Mouse (Mus musculus): ENCODE measurements at regions not wholly inside any gene's neighbourhood (a gene's known extent, or its start where the extent isn't known, plus 50 kb on each side); places are given as distances from the start of the nearest gene placed in this dataset.

DNA sequence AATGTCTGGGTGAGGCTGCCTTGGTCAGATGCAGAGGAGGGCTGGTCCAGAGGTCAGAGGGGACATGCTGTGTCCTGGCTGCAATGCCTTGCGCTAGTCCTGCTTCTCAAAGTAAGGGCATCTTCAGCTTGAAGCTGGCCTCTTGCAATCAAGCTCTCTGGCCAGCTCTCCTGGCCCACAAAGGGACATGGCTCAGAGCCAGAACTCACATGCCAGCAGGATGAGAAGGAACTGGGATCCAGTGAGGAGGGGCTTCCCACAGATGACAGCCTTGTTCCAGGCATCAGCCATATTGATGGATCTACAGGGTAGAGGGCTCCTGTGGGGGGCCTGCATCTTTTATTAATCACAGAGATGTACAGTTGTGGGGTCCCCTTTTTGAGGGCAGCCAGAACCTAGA, 445.1 kb upstream of the Mgmt start:
- TF ChIP-seq MYOG (IDR thresholded peaks at IDR 0.05; ENCODE audit: control insufficient read depth, extremely low read depth, insufficient read length) (no peak), USF1 (IDR thresholded peaks at IDR 0.05; ENCODE audit: low read depth) (no peak), CTCF (IDR thresholded peaks at IDR 0.05; ENCODE audit: control insufficient read depth, insufficient read depth, insufficient read length) (no peak), MAX (IDR thresholded peaks at IDR 0.05) (no peak), FOSL1 (IDR thresholded peaks at IDR 0.05; ENCODE audit: insufficient read depth, low read length, poor library complexity, severe bottlenecking) (no peak), CEBPB (IDR thresholded peaks at IDR 0.05; ENCODE audit: low read depth) (no peak), MYOD1 (IDR thresholded peaks at IDR 0.05; ENCODE audit: control insufficient read depth, insufficient read length, low read depth) (no peak)
- H3K4me3 ChIP-seq (ENCODE audit: insufficient read depth, poor library complexity, severe bottlenecking), result no peak overlapping the region
- no peaks in the 10 kb centered on the region for H3K79me2 ChIP-seq (ENCODE audit: control insufficient read depth, insufficient read depth)

DNA sequence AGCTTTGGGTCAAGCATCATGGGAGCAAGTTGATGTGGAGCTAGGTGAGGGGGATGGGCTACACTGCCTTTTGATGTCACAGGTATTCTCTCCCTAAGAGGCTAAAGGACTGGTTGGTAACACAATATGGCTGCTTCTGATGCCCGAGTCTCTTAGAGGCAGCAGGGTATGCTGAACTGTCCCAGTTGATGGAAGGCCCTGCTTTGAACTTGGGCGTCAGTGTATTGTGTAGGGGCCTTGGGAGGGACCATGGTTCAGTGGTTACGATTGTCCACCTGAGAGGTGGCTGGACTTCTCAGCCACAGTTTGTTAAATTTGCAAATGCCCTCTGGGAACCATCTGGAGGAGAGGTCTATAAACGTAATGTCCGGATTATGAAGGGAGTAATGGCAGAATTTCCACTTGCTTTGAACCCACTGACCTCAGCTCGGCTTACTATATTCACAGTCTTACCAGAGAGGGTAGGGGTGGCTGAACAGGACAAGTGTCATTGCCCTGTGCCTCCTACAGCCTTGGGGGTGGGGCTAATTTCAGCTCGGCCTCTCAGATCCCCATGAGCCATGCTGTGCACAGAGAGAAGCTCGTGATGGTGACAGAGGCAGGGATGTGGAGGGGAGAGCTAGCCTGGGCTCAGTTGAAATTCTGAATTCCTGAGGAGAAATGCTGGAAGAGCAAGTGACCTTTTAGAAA, 442.6 kb upstream of the Mgmt start:
- H3K79me2 ChIP-seq (ENCODE audit: control insufficient read depth, insufficient read depth), result no peaks in the 10 kb centered on the region
- no peaks in the 10 kb centered on the region for H3K79me3 ChIP-seq (ENCODE audit: low read depth)
- H3ac ChIP-seq (ENCODE audit: control insufficient read depth, insufficient read length, low read depth), result no peak overlapping the region
- no peaks in the 10 kb centered on the region for H3K36me3 ChIP-seq (ENCODE audit: control insufficient read depth, insufficient read depth)
- no peak overlapping the region for H3K4me3 ChIP-seq (ENCODE audit: insufficient read depth, poor library complexity, severe bottlenecking)
- no peaks in the 10 kb centered on the region for H3K27me3 ChIP-seq (ENCODE audit: control insufficient read depth, insufficient read depth, insufficient read length)
- TF ChIP-seq CTCF (IDR thresholded peaks at IDR 0.05; ENCODE audit: control insufficient read depth, insufficient read depth, insufficient read length) (no peak), MAX (IDR thresholded peaks at IDR 0.05) (no peak), CEBPB (IDR thresholded peaks at IDR 0.05; ENCODE audit: low read depth) (no peak), MYOG (IDR thresholded peaks at IDR 0.05; ENCODE audit: control insufficient read depth, extremely low read depth, insufficient read length) (no peak), MYOD1 (IDR thresholded peaks at IDR 0.05; ENCODE audit: control insufficient read depth, insufficient read length, low read depth) (no peak)

More for the DNA sequence above, 445.1 kb upstream of the Mgmt start:
- Histone ChIP-seq H3ac (ENCODE audit: control insufficient read depth, insufficient read length, low read depth) (no peak overlapping the region), H3K79me3 (ENCODE audit: low read depth) (no peaks in the 10 kb centered on the region), H3K36me3 (ENCODE audit: control insufficient read depth, insufficient read depth) (no peaks in the 10 kb centered on the region), H3K27me3 (ENCODE audit: control insufficient read depth, insufficient read depth, insufficient read length) (no peaks in the 10 kb centered on the region)

DNA sequence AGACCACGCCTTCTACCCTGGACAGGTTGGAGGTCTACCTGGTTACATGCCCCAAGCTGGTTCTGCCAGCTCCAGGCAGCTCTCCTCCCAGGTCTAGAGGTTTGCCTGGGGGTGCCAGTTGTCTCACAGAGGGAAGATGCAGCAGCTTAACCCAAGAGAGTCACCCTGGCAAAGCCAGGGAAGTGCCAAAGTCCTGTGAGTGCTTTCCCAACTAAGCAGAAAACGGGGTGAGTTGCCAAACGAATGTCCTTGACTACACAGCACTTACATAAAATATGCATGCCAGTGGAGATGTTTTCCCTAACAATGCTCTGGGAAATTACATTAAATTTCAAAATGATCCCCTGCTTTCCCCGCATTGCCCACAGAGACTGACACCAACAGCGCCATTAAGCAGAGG, 441.9 kb upstream of the Mgmt start:
- H3K36me3 ChIP-seq (ENCODE audit: control insufficient read depth, insufficient read depth), result no peaks in the 10 kb centered on the region
- H3K27me3 ChIP-seq (ENCODE audit: control insufficient read depth, insufficient read depth, insufficient read length), result no peaks in the 10 kb centered on the region
- TF ChIP-seq CTCF (IDR thresholded peaks at IDR 0.05; ENCODE audit: control insufficient read depth, insufficient read depth, insufficient read length) (no peak), USF1 (IDR thresholded peaks at IDR 0.05; ENCODE audit: low read depth) (no peak), FOSL1 (IDR thresholded peaks at IDR 0.05; ENCODE audit: insufficient read depth, low read length, poor library complexity, severe bottlenecking) (no peak), MAX (IDR thresholded peaks at IDR 0.05) (no peak), MYOG (IDR thresholded peaks at IDR 0.05; ENCODE audit: control insufficient read depth, extremely low read depth, insufficient read length) (no peak), CEBPB (IDR thresholded peaks at IDR 0.05; ENCODE audit: low read depth) (no peak)
- H3ac ChIP-seq (ENCODE audit: control insufficient read depth, insufficient read length, low read depth), result no peak overlapping the region
- no peaks in the 10 kb centered on the region for H3K79me2 ChIP-seq (ENCODE audit: control insufficient read depth, insufficient read depth)
- H3K4me3 ChIP-seq (ENCODE audit: insufficient read depth, poor library complexity, severe bottlenecking), result no peak overlapping the region
- no peaks in the 10 kb centered on the region for H3K79me3 ChIP-seq (ENCODE audit: low read depth)

DNA sequence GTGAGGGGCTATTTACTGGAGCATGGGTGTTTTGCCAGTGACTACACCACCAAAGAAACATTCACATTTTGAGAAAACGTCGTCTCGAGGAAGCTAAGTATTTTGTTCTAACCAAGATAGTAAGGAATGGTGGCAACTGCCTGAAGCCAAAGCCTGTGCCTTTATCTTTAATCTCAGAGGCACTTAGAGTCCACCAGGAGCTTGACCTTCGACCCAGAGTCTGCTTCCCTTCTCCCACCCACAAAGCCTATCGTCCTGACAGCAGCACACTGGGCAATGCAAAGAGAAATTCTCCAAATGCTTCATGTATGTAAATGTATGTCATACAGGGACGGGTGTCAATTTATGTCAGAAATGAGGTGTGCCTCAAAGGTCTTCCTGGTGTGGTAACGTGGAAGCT, 437.2 kb upstream of the Mgmt start:
- no peaks in the 10 kb centered on the region for H3K36me3 ChIP-seq (ENCODE audit: control insufficient read depth, insufficient read depth)
- H3K79me2 ChIP-seq (ENCODE audit: control insufficient read depth, insufficient read depth), result no peaks in the 10 kb centered on the region
- H3ac ChIP-seq (ENCODE audit: control insufficient read depth, insufficient read length, low read depth), result no peak overlapping the region
- no peaks in the 10 kb centered on the region for H3K27me3 ChIP-seq (ENCODE audit: control insufficient read depth, insufficient read depth, insufficient read length)
- H3K79me3 ChIP-seq (ENCODE audit: low read depth), result no peaks in the 10 kb centered on the region
- H3K4me3 ChIP-seq (ENCODE audit: insufficient read depth, poor library complexity, severe bottlenecking), result no peak overlapping the region
- TF ChIP-seq CTCF (IDR thresholded peaks at IDR 0.05; ENCODE audit: control insufficient read depth, insufficient read depth, insufficient read length) (no peak), CEBPB (IDR thresholded peaks at IDR 0.05; ENCODE audit: low read depth) (no peak), USF1 (IDR thresholded peaks at IDR 0.05; ENCODE audit: low read depth) (no peak), MAX (IDR thresholded peaks at IDR 0.05) (no peak), MYOG (IDR thresholded peaks at IDR 0.05; ENCODE audit: control insufficient read depth, extremely low read depth, insufficient read length) (no peak), FOSL1 (IDR thresholded peaks at IDR 0.05; ENCODE audit: insufficient read depth, low read length, poor library complexity, severe bottlenecking) (no peak), MYOD1 (IDR thresholded peaks at IDR 0.05; ENCODE audit: control insufficient read depth, insufficient read length, low read depth) (no peak)

DNA sequence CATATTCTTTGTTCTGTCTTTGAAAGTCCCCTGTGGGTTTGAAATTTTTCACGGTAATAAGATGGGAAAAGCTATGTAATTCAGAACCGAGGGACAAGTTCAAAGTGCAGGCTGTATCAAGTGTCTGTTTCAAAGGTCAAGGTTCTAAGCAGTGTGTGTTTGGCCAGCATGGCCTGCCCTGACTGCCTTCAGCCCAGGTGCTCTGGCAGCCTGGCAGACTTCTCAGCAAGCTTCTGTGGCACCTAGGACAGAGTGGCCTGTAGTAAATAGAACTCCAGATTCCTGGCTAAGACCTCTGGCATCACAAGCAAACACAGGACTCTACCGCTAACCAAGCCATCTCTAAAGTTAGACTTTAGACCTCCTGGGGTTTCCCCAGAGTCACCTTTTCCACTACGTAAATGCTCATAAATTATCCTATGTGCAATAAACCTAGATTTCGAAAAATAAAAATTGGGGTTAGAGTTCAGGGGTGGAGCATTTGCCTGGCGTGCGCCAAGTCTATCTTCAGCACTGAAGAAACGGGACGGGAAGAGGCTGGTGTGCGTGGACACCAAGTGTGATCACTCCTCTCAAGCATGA, 436.5 kb upstream of the Mgmt start:
- TF ChIP-seq FOSL1 (IDR thresholded peaks at IDR 0.05; ENCODE audit: insufficient read depth, low read length, poor library complexity, severe bottlenecking) (no peak), MYOD1 (IDR thresholded peaks at IDR 0.05; ENCODE audit: control insufficient read depth, insufficient read length, low read depth) (no peak), CTCF (IDR thresholded peaks at IDR 0.05; ENCODE audit: control insufficient read depth, insufficient read depth, insufficient read length) (no peak), MYOG (IDR thresholded peaks at IDR 0.05; ENCODE audit: control insufficient read depth, extremely low read depth, insufficient read length) (no peak), CEBPB (IDR thresholded peaks at IDR 0.05; ENCODE audit: low read depth) (no peak), MAX (IDR thresholded peaks at IDR 0.05) (no peak), USF1 (IDR thresholded peaks at IDR 0.05; ENCODE audit: low read depth) (no peak)
- Histone ChIP-seq H3K36me3 (ENCODE audit: control insufficient read depth, insufficient read depth) (no peaks in the 10 kb centered on the region), H3ac (ENCODE audit: control insufficient read depth, insufficient read length, low read depth) (no peak overlapping the region), H3K79me3 (ENCODE audit: low read depth) (no peaks in the 10 kb centered on the region), H3K79me2 (ENCODE audit: control insufficient read depth, insufficient read depth) (no peaks in the 10 kb centered on the region), H3K27me3 (ENCODE audit: control insufficient read depth, insufficient read depth, insufficient read length) (no peaks in the 10 kb centered on the region), H3K4me3 (ENCODE audit: insufficient read depth, poor library complexity, severe bottlenecking) (no peak overlapping the region)
